Mouse (Mus musculus) midbrain, embryonic 14.5 days (tissue): ENCODE measurements around the gene Tmem132a. TPM values are rescaled to one million over a fixed set of nuclear protein-coding genes. Genes with fewer than 3 reads are reported as not detected.
A peak's percentile ranks its signal among the peaks of the same experiment; 100 is the strongest.

ENCODE experiments used
- ATAC-seq: fragments of 200-750 bp; cut with Nextera tagmentation; 2 replicates; pipeline ENCODE4 v1.8.0; 2017; ENCODE audit warnings: moderate number of reproducible peaks, moderate library complexity; ENCODE audit not compliant: low FRiP score, low TSS enrichment
- DNase-seq: peaks from one replicate; pipeline ENCODE4 v3.0.0-alpha.2; 2015
- H3K27ac ChIP-seq: fragments of 300-500 bp; sonication (generic); replicated peaks from 2 replicates; pipeline ENCODE4 v1.5.1; 2014; ENCODE audit warnings: mild to moderate bottlenecking, low read depth, low read length, moderate library complexity
- H3K27me3 ChIP-seq: fragments of 300-500 bp; sonication (generic); 2 replicates; pipeline ENCODE4 v1.6.1; 2014; ENCODE audit warnings: low read length, control low read depth, mixed read lengths; ENCODE audit not compliant: control insufficient read depth, insufficient read depth
- H3K36me3 ChIP-seq: fragments of 300-500 bp; sonication (generic); 2 replicates; pipeline ENCODE4 v1.6.1; 2014; ENCODE audit warnings: low read length, control low read depth; ENCODE audit not compliant: control insufficient read depth, insufficient read depth
- H3K4me1 ChIP-seq: fragments of 300-500 bp; sonication (generic); 2 replicates; pipeline ENCODE4 v1.6.1; 2014; ENCODE audit warnings: mild to moderate bottlenecking, antibody characterized with exemption, low read length, control low read depth; ENCODE audit not compliant: control insufficient read depth, insufficient read depth
- H3K4me2 ChIP-seq: fragments of 300-500 bp; sonication (generic); 2 replicates; pipeline ENCODE4 v1.6.1; 2014; ENCODE audit warnings: mild to moderate bottlenecking, low read length, moderate library complexity
- H3K4me3 ChIP-seq: fragments of 300-500 bp; sonication (generic); replicated peaks from 2 replicates; pipeline ENCODE4 v1.5.1; 2014; ENCODE audit warnings: low read depth, low read length
- H3K9ac ChIP-seq: fragments of 300-500 bp; sonication (generic); replicated peaks from 2 replicates; pipeline ENCODE4 v1.6.1; 2014; ENCODE audit warnings: mild to moderate bottlenecking, low read length, moderate library complexity
- H3K9me3 ChIP-seq: fragments of 300-500 bp; sonication (generic); 2 replicates; pipeline ENCODE4 v1.6.1; 2016; ENCODE audit warnings: low read length, control low read depth, mixed read lengths; ENCODE audit not compliant: control insufficient read depth
- WGBS: fragments of 180-500 bp; shearing (Covaris S2); extraction: QIAGEN DNeasy Blood & Tissue Kit; methylation state at CpG from one replicate; pipeline ENCODE4 v1.1.7; 2014; 5-methylcytosine and 5-hydroxymethylcytosine counted together
- polyA plus RNA-seq: library from polyadenylated mRNA; unstranded; fragments of >200 nt; fragmentation: Nextera tagmentation; extraction: Ambion mirVana; gene quantifications from 2 replicates; pipeline ENCODE4 v1.2.1, GENCODE M21; 2014

Gene Tmem132a
- polyA plus RNA-seq, 1 experiment from 2014 or later, result 183 TPM

- DNase-seq, result no peak
- WGBS, result 69% methylated on average over 7 of the region's 7 CpGs
- Histone ChIP-seq H3K9ac (no peak overlapping the region), H3K27me3 (no peaks in the 10 kb centered on the region), H3K27ac (no peak overlapping the region), H3K4me1 (peaks cover 3% of the 10 kb centered on the region; the same call in 1 of the 2 replicates), H3K9me3 (no peaks in the 10 kb centered on the region), H3K4me2 (no peak overlapping the region), H3K4me3 (no peak overlapping the region), H3K36me3 (no peaks in the 10 kb centered on the region)
- ATAC-seq, result no peak
Observed at GRCm38 (mm10) chr19:10813905-10814304, 55.8 kb downstream of the Tmem132a start.

DNA sequence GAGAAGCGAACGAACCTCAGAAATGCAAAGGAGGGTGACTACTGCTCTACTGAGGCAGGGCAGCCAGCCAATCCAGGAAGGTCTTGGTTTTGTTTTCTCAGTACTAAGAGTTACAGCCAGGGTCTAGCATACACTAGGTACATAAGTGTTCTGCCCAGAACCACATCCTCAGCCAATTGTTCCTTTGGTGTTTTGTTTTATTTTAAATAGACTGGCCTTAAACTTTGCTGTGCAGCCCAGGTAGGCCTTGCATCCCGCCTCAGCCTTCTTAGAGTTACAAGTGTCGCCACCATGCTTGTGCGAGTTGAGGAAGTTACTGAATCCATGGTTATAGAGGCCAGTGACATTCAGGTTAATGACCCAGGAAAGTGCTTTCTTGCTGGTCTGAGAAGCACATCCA, 56.7 kb downstream of the Tmem132a start:
- 93% methylated on average over 5 of the region's 5 CpGs for WGBS
- no peak overlapping the region for H3K4me2 ChIP-seq
- DNase-seq, result no peak
- peaks cover 3% of the 10 kb centered on the region; the same call in 1 of the 2 replicates for H3K4me1 ChIP-seq
- no peaks in the 10 kb centered on the region for H3K27me3 ChIP-seq
- no peaks in the 10 kb centered on the region for H3K9me3 ChIP-seq
- ATAC-seq, result no peak
- no peaks in the 10 kb centered on the region for H3K36me3 ChIP-seq
- H3K9ac ChIP-seq, result no peak overlapping the region
- no peak overlapping the region for H3K27ac ChIP-seq
- H3K4me3 ChIP-seq, result no peak overlapping the region

DNA sequence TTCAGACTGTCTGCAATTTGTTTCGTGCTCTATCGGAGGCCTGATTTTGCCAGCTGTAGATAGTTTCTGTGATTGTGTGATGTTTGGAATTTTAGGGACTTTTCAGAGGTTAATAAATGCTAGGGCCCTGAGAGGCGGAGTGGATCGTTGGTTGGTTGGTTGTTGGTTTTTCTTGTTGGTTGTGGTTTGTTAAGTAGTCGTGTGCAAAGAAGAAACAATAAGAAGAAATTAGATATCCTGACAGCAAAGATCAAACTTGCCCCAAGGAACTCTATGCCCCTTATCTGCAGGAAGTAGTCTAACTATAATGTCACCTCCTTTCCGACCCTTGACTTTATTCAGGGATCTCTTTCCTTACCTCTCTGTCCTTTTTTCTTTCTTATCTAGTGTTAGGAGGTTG, 58.3 kb downstream of the Tmem132a start:
- H3K27ac ChIP-seq, result no peak overlapping the region
- no peaks in the 10 kb centered on the region for H3K36me3 ChIP-seq
- H3K9me3 ChIP-seq, result no peaks in the 10 kb centered on the region
- H3K9ac ChIP-seq, result no peak overlapping the region
- 91% methylated on average over 6 of the region's 6 CpGs for WGBS
- no peak for ATAC-seq
- no peak overlapping the region for H3K4me2 ChIP-seq
- no peak for DNase-seq
- H3K4me1 ChIP-seq, result peaks cover 3% of the 10 kb centered on the region; the same call in 1 of the 2 replicates
- H3K27me3 ChIP-seq, result no peaks in the 10 kb centered on the region
- H3K4me3 ChIP-seq, result no peak overlapping the region

DNA sequence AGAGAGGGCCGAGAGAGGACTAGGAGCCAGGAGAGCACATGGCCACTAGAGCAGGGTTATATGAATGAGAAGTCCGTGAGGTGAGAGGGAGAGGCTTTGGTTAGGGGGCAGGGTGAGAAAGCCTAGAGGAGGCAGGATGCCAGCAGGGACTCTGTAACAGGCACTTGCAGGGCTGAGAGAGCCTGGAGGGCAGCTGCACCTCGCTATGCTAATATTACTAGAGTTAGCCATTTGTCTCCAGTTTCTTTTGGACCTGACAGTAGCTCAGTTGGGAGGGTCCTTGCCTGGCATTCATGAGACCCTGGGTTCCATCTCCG, 59.6 kb downstream of the Tmem132a start:
- Histone ChIP-seq H3K9ac (no peak overlapping the region), H3K27ac (peak overlapping the region; percentile 10; the same call in 1 of the 2 replicates), H3K27me3 (no peaks in the 10 kb centered on the region), H3K4me2 (no peak overlapping the region), H3K4me3 (no peak overlapping the region), H3K9me3 (no peaks in the 10 kb centered on the region), H3K36me3 (no peaks in the 10 kb centered on the region), H3K4me1 (peaks cover 3% of the 10 kb centered on the region; the same call in 1 of the 2 replicates)
- ATAC-seq (no peak), DNase-seq (no peak)
- WGBS, result 59% methylated on average over 4 of the region's 4 CpGs

DNA sequence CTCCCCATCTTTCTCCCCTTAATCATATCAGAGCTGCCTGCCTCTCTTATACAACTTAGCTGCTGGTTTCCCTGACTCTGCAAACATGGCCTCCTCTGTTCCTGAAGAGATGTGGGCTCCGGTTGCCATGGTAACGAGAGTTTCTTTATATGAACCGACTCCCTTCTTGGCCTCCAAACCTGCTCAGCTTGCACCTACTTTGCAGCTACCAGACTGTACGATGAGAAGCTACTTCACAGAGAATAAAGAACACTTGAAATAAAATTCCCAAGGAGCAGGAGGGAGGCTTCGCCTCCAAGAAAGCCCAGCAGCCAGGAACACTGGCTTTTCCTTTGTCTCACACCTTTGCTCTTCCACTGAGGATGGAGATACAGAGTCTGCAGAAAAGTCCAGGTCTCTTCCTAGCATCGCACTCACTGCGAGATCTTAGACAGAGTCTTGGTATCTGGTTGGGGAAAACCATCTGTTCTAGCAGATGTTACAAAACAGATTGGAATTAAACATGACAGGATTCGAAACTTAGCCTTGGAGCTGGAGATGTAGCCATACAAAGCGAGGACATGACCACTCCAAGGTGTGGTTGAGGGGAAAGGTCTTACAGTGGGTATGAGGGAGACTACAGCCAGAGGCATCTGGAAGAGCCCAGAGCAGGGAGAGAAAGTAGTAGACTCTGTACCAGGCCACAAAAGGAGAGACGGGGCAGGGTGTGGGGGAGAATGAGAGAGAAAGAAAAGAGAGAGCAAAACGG, 60.1 kb downstream of the Tmem132a start:
- Histone ChIP-seq H3K4me1 (peaks cover 3% of the 10 kb centered on the region; the same call in 1 of the 2 replicates), H3K4me3 (no peak overlapping the region), H3K27ac (peak overlapping the region; percentile 26; the same call in 1 of the 2 replicates), H3K27me3 (no peaks in the 10 kb centered on the region), H3K4me2 (no peak overlapping the region), H3K36me3 (no peaks in the 10 kb centered on the region), H3K9ac (no peak overlapping the region), H3K9me3 (no peaks in the 10 kb centered on the region)
- DNase-seq (peak; percentile 84), ATAC-seq (peak; percentile 20; the same call in 1 of the 2 replicates)
- WGBS, result 74% methylated on average over 11 of the region's 11 CpGs

DNA sequence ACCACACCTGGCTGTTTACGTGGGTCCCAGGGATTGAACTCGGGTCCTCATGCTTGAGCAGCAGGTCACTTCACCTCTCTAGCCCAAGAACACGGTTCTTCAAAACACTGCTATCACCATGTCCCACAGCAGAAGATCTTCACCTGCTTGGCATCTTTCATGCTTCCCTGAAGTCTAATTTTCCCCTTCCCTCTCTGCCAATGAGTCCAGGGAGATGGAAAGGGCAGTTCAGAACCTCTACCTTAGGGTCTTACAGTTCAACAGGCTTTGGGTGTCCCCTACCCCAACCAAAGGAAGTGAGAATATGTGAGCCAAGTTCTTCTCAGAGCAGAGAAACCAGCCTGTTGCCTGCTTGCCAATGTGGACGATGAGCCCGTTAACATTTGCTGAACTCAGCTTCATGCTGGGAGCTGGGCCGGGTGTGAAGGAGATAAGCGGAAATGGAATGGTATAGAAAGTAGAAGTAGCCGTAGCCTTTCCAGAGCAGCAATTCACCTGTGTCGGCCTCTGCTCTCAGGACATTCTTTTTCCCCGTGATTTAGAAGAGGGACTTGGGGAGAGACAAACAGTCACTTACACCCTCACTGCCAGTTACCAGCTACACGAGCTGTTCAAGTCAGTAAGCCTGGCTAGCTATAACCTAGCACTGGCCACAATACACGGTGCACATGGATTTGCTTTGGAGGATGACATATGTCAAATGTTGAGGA, 61.1 kb downstream of the Tmem132a start:
- no peak for DNase-seq
- H3K27ac ChIP-seq, result 0 out of 2 replicates have a peak overlapping the region, but pooled peaks have one; percentile 26

More for the DNA sequence above, 61.1 kb downstream of the Tmem132a start:
- no peaks in the 10 kb centered on the region for H3K36me3 ChIP-seq
- no peak overlapping the region for H3K4me3 ChIP-seq
- 92% methylated on average over 12 of the region's 12 CpGs for WGBS
- no peak for ATAC-seq
- H3K9me3 ChIP-seq, result no peaks in the 10 kb centered on the region
- H3K9ac ChIP-seq, result no peak overlapping the region
- H3K27me3 ChIP-seq, result no peaks in the 10 kb centered on the region
- H3K4me1 ChIP-seq, result peaks cover 3% of the 10 kb centered on the region; the same call in 1 of the 2 replicates
- no peak overlapping the region for H3K4me2 ChIP-seq

Other genes with a start within 250 kb of the Tmem132a start
- gene Vwce, start 235.7 kb downstream of the Tmem132a start, polyA plus RNA-seq, result 0.53 and 0.83 TPM in 2 replicates
- not detected in 2 replicates for gene Pga5, start 191.9 kb downstream of the Tmem132a start, polyA plus RNA-seq
- gene Vps37c, start 181.2 kb downstream of the Tmem132a start, polyA plus RNA-seq, result 27.3 and 32.1 TPM in 2 replicates
- 0.16 and 0.25 TPM in 2 replicates for gene Cd5, start 130.9 kb downstream of the Tmem132a start, polyA plus RNA-seq
- not detected in 2 replicates for gene Cd6, start 39.9 kb downstream of the Tmem132a start, polyA plus RNA-seq
- gene Slc15a3, start 30.2 kb downstream of the Tmem132a start, polyA plus RNA-seq, result 0.20 and 0.54 TPM in 2 replicates
- 35.8 and 41.2 TPM in 2 replicates for gene Tmem109, start 12.1 kb upstream of the Tmem132a start, polyA plus RNA-seq
- gene Prpf19, start 25.3 kb upstream of the Tmem132a start, polyA plus RNA-seq, result 39.2 and 69.0 TPM in 2 replicates
- 0.33 and 0.38 TPM in 2 replicates for gene Zp1, start 50.7 kb upstream of the Tmem132a start, polyA plus RNA-seq
- 0.16 and 0.18 TPM in 2 replicates for gene Ptgdr2, start 67.2 kb upstream of the Tmem132a start, polyA plus RNA-seq
- gene Ccdc86, start 79.3 kb upstream of the Tmem132a start, polyA plus RNA-seq, result 10.7 and 12.5 TPM in 2 replicates
- gene Ms4a10, start 104.7 kb upstream of the Tmem132a start, polyA plus RNA-seq, result not detected in 2 replicates
- gene Ms4a15, start 123.3 kb upstream of the Tmem132a start, polyA plus RNA-seq, result not detected in 2 replicates
- gene Ms4a18, start 148.1 kb upstream of the Tmem132a start, polyA plus RNA-seq, result not detected in 2 replicates
- not detected in 2 replicates for gene Ms4a8a, start 211.2 kb upstream of the Tmem132a start, polyA plus RNA-seq